Mouse (Mus musculus): Measurements from ENCODE around the gene Tmem19.

Tmem19 gene

GRCm38 (mm10) chr10:115361840-115362622 is at the start of gene Tmem19:
Tmem19 (minus strand) TSS chr10:115362501.
- peak; percentile 97 for DNase-seq (ENCODE audit: low read depth)

DNA sequence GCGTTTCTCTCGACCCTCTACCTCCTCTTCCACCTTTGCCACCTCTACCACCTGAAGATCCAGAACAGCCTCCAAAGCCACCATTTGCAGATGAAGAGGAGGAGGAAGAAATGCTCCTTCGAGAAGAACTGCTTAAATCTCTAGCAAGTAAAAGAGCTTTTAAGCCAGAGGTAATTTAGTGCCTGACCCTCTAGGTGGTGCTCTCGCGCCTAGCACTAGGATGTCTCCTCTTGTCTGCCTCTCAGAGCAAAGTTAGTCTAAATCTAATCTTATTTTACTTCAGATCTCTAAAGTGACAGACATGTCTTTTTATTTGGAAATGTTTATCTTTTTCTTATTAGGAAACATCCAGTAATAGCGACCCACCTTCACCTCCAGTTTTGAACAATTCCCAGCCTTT is 44.1 kb upstream of the Tmem19 start:
- DNase-seq (ENCODE audit: low read depth), result peak; percentile 47

DNA sequence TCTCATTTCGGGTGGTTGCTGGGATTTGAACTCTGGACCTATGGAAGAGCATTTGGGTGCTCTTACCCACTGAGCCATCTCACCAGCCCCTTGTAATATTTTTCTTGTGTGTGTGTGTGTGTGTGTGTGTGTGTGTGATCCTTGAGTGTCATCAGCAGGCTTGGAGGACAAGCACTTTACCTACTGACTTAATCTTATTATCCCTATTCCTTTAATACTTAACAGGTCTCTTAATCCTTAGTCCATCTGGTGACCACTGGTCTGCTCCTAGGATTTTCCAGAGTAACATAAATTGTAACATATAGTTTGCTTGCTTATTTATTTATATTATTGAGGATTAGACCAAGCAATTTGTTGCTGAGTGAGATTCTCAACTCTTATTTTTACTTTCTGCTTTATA is 29.6 kb upstream of the Tmem19 start:
- DNase-seq (ENCODE audit: low read depth), result no peak

GRCm38 (mm10) chr10:115391076-115391475 is 28.8 kb upstream of the Tmem19 start:
- no peak for DNase-seq (ENCODE audit: low read depth)

DNA sequence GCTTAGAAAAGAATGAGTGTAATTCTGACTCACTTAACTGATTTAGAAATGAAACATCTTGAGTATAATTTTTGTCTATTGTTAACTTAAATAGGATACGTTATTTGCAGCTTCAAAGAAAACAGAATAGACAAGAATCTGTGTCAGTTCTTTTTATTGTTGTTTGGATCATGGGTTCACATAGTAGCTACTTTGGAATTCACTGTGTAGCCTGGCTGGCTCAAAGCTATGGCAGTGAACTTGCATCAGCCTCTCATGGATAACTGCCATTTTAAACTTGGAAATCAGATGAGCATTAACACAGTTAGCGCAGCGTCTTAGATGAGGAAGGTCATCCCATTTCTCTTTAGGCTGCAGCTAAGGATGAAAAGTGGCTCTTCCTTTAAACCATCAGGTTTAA is 25.6 kb upstream of the Tmem19 start:
- no peak for DNase-seq (ENCODE audit: low read depth)

GRCm38 (mm10) chr10:115385018-115386002 is 23.0 kb upstream of the Tmem19 start:
- peak; percentile 49 for DNase-seq (ENCODE audit: low read depth)

- DNase-seq (ENCODE audit: low read depth), result peak; percentile 92
Measured at GRCm38 (mm10) chr10:115384221-115385017, 22.1 kb upstream of the Tmem19 start, which contains the start of the genes Thap2 and Zfc3h1. Thap2 (minus strand) TSS chr10:115384443. Zfc3h1 (plus strand) TSS chr10:115384959.

GRCm38 (mm10) chr10:115383644-115384220 is 21.4 kb upstream of the Tmem19 start:
- peak; percentile 22 for DNase-seq (ENCODE audit: low read depth)

DNA sequence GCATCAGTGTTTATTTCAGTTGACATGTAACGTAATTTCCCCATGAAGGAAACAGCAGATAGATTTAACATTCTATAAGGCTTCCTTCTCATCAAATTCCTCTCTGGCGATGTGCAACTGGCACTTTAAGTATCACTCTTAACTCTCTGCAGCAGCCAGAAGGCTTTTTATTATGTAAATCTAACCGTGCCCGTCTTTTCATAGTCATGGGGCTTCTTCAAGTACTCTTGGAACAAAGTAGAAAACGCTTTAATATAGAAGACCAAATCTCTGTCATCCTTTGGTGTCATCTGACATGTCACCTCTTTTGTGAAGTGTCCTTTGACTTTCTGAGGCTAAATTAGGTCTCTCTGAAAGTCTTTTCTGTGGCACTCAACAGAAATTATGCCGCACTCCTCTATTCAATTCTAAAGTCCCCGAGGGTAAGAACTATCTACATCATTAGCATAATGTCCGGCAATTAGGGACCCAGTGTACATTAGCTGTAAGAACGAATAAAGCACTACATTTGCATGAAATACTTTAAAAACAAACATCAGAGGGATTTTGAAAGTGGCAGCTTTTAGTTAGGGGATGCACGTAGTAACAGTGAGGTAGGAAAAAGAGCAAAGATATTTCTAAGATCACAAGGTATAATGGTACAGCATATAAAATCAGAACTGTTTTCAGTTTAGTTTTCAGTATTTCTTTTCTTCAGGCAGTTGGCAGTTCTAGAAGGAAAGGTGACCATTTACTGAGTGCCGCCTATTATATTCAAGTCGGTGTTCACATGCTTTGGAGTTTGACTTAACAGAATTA is 20.7 kb upstream of the Tmem19 start:
- DNase-seq (ENCODE audit: low read depth), result no peak

DNA sequence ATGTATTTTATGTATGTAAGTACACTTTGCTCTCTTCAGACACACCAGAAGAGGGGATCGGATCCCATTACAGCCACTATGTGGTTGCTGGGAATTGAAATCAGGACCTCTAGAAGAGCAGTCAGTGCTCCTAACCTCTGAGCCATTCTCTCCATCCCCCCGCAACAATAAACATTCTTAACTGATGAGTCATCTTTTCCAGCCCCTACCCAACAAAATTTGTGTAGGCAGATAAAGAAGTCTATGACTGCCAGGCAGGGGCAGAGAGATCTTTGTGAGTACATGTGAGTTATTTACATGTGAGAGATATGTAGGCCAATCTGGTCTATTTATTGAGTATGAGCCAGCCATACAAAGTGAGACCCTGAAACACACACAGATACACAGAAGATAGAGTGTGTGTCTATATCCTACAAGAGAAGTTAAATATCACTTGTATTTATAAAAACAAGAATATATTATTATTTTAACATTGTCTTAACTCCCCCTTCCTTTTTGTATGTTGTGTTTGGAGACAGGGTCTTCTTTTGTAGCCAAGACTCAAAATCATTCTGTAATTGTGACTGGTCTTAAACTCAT is 19.3 kb upstream of the Tmem19 start:
- no peak for DNase-seq (ENCODE audit: low read depth)

GRCm38 (mm10) chr10:115363151-115363550 is 850 bp upstream of the Tmem19 start:
- no peak for DNase-seq (ENCODE audit: low read depth)

- no peak for DNase-seq (ENCODE audit: low read depth)
Measured at GRCm38 (mm10) chr10:115362623-115362964, 293 bp upstream of the Tmem19 start.

- DNase-seq (ENCODE audit: low read depth), result no peak
Measured at GRCm38 (mm10) chr10:115359066-115359465, 3.2 kb downstream of the Tmem19 start.

GRCm38 (mm10) chr10:115358216-115358919 is 3.9 kb downstream of the Tmem19 start:
- no peak for DNase-seq (ENCODE audit: low read depth)

DNA sequence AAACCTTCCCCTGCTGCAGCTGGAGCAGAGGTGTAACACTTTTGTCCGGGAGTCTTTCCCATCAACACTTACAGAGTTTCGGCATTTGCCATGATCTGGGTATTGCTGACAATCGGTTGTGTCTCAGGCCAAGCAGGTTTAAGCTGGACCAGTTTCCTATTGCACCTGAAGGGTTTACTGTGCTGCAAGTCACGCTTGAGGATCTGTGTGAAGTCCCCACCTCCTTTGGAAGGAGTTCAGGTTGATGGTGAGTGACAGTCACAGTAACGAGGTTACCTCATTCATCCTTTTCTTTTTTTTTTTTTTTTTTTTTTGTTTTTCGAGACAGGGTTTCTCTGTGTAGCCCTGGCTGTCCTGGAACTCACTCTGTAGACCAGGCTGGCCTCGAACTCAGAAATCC is 6.2 kb downstream of the Tmem19 start:
- DNase-seq (ENCODE audit: low read depth), result no peak

GRCm38 (mm10) chr10:115355016-115355415 is 7.3 kb downstream of the Tmem19 start:
- DNase-seq (ENCODE audit: low read depth), result no peak

DNA sequence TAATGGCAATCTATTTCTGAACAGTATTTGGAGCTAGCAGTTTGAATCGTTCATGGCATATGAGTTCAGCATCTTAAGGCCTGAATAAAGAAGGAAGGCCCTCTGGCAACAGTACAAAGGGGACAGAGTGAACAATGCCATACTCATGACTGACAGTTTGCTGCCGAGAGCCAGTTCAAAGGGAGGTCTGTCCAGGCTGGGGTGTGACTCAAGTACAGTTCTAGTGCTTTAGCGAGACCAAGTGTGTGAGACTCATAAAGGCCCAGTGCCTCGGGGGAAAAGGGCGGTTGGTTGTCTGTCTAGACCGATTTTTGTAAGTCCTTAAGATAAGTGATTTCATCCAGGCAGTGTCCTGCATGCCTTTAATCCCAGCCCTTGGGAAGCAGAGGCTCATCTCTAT is 7.7 kb downstream of the Tmem19 start:
- DNase-seq (ENCODE audit: low read depth), result no peak

DNA sequence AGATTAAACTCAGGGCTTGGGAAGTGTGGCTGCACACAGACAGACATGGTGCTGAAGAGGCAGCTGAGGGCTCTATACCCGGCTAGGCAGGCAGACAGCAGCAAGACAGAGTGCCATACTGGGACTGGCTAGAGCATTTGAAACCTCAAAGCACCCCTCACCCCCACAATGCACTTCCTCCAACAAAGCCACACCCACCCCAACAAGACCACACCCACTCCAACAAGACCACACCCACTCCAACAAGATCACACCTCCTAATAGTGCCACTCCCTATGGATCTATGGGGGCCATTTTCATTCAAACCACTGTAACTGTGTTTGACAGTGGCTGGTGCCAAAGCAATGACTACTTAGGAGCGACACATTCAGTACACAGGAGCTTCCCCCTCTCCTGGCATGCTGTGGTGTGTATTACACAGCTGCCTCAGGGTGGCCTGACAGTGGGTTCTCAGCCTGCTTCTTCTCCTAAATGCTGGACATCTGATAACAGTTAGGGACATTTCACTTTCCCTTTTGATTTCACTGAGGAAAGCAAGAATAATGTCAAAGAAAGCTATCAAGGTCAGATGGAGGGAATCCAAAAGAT is 11.4 kb downstream of the Tmem19 start:
- DNase-seq (ENCODE audit: low read depth), result no peak

- DNase-seq (ENCODE audit: low read depth), result no peak
Measured at GRCm38 (mm10) chr10:115349509-115349908, 12.8 kb downstream of the Tmem19 start.
